Mouse (Mus musculus) neutrophil, adult 5-6 weeks (primary cell): ENCODE measurements around the gene Rgs3. TPM values are rescaled to one million over a fixed set of nuclear protein-coding genes. Genes with fewer than 3 reads are reported as not detected.

Experiments
- ATAC-seq: fragments of 151-379, 151-347 bp; 2 replicates; pipeline ENCODE4 v1.8.0; 2017; ENCODE audit warnings: mild to moderate bottlenecking, moderate TSS enrichment; ENCODE audit not compliant: insufficient number of reproducible peaks, poor library complexity, low FRiP score, severe bottlenecking; ENCODE audit errors: extremely low read depth
- total RNA-seq: library from RNA; stranded (forward); fragments of 200-1000 nt; gene quantifications from 2 replicates; pipeline ENCODE4 v1.2.3, GENCODE M21; 2017

Rgs3 gene
- total RNA-seq, 1 experiment from 2014 or later, result 166 TPM

DNA sequence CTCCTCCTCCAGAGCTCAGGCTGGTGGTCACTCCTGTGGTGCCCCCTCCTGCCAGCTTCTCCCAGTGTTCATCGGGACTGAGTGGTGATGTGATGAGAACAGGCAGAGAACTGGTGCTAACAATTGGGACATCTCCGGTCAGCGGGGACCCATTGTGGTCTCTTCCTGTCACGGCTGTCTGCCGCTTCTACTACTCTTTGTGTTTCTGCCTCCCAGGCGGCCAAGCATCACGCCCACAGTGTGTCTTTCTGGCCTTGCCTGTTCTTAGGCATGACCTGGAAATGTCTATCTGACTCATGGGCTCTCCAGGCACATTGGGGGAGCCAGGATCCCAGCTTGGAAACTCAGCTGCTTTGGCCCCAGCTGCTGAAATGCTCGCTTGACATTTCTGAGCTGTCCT lies 83.8 kb downstream of the Rgs3 start:
- no peak for ATAC-seq

DNA sequence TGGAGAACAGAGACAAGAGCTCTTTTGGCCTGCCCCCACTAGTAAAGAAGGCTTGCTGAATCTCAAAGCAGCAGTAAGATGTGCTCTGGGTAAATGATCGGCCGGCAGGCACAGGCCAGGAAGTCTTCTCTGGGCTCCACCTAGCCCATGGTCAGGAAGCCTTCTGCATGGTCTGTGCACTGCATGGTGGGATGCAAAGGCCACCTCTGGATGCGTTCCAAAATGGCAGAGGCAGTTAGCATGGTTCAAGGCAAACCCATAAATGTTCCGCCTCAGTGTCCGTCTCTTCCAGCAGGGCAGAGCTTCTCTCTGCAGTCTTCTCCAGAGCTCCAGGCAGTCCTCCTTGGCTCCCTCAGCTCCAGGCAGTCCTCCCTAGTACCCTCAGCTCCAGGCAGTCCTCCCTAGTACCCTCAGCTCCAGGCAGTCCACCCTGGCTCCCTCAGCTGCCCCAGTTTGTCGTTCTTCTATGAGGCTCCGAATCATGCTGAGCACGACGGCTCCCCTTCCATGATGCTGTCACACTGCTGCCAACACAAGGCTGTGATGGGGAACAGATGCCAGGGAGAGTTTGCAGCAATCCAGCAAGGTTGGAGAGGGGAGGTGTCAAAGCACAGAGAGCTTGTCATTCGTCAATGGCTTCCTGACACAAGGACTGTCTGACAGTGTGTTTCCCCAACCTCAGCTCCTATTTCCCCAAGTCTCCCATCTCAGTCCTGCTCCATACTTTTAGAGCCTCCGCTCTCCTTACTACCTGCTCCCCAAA lies 84.6 kb downstream of the Rgs3 start:
- no peak for ATAC-seq

DNA sequence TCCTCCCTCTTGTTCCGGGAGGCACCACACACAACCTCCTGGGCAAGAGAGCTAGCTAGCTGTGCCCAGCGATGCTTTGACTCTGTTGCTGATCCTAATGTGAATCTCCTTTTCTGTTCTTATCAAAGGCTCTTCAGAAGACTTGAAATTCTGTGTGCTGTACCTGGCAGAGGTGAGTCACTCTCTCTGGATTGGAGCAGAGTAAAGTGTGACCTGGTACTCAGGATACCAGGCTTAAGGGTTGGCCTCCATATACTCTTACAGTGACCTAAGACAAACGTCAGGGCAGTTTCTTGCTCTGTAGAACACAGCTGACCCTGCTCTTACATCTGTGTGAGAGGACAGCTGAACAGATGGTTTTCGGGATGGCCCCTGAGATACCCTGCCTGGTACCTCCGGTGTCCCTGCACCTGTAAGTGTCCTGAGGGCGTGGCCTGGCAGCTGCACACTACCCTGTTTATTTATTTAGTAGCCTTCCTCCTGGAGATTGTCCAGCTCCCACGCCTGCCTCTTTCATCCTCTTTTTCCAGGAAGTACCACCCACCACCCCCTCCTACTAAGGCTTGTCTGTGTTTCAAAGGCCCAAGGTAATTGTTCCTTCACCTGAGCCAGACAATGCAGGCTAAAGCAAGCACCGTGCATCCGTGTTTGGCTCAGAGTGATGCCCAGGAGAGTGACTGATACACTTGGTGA lies 87.1 kb downstream of the Rgs3 start:
- ATAC-seq, result no peak

DNA sequence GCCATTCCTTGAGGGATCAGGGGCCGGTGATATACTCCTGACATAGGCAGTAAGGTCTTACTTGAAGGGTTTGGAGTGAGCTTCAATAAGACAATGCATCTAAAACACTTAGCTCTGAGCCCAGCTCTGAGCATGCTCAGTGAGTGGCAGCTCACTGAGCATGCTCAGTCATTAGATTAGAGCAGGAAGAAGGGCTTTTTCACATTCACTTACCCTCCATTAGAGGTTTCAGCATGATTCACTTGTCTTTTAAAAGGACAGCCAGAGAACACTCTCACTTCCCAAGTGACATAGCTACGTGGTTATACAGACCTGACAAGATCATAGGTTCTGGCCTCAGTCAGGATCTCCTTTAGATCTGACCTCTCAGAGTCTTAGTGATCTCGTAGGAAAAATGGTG lies 89.2 kb downstream of the Rgs3 start:
- ATAC-seq, result no peak

GRCm38 (mm10) chr4:62649536-62650230 lies 90.0 kb downstream of the Rgs3 start:
- no peak for ATAC-seq

DNA sequence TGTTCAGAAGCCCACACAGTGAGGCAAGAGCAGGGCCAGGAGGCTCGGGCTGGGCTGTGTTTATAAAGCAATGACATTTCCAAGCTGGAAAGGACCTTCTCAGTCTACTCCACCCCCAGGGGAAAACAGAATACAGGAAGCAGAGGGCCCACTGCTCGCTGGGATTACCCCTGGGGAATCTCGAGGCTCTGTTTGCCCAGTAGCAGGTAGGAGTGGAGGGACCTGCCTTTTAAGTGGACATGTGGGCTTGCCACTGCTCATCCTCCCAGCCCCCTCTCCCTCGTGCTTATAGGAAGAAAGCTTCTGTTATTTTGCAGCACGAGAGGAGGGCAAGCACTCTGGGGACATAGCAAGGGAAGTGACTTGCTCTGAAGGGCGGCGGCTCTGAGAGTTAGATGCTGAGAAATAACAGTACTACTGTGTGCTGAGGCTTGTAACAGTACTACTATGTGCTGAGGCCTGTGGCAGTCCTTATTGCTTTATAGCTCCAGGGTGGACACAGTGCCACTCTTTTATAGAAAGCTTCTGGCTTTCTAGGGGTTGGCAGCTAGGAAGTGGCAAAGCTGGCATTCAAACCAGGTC lies 91.6 kb downstream of the Rgs3 start:
- ATAC-seq, result no peak

DNA sequence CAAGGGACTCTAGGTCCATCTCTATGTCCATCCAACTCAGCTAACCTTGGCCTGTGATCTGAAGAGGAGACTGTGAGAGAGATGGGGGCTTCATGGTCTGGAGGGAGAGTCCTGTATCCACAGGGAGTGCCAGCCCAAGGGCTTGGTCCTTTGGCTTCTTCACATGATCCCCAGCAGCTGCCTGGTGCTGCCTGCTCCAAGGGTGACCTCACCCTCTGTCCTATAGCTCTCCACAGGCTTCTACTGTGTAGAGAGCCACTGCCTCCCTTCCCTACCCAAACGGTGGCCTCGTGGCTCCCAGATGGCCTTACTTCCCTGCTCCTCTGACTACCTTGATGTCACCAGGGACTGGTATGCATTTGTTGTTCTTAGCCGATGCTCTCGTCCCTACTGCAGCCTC lies 92.6 kb downstream of the Rgs3 start:
- ATAC-seq, result no peak

DNA sequence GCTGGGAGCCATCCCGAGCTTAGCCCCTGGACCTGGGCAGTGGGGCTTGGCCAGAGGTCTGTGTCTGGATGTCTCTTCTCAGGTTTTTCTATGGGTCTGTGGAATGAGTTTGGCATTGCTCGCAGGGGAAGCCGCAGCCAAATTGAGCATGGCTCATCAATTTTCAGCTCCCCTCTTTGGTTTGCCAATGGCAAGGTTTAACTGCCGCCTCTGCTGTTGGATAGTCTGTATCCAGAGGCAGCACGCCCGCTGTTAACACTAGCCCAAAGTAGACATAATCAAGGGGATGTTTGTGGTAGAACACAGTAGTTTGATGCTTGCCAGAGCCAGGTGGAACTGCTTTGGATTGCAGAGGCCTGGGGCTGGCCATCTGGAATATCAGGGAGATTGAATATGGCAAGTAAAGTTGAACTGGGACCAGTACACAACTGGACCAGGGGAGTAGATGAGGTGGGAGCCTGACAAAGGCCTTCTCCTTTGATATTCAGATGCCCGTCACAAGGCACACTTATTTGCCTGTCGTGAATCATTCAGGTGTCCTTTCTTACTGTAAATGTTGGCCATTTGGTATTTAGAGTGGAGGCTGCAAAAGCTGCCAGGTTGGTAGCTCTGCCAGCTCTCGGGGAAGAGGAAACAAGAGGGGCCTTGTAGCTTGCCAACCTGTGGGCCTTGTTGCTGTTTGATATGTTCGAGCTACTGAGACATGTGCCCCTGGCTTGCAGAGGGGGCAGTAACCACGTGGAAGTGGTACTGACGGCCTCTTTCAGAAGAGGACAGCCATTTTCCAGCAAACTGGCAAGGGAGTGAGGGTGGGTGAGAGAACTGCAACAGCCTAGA lies 93.5 kb downstream of the Rgs3 start:
- no peak for ATAC-seq

- ATAC-seq, result peak; percentile 21; the same call in 1 of the 2 replicates
These were observed 94.4 kb downstream of the Rgs3 start for GRCm38 (mm10) chr4:62653922-62654661.

DNA sequence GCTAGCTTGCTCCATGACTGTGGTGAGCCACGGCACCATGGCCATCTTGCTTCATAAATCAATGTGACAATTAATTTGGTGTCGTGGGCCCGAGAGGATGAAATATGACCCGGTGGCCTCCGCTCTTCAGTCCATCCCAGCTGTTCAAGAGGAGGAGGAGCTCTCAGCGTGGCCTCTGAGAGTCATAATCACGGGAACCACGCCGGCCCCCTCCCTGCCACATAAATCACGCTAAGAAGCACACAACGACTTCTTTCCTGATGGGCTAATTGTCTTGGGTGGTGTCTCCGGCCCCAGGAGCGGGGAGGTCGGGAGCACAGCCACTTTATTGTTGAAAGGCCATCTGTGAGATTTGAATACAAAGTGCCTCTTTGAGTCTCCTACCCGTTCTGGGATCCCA lies 99.6 kb downstream of the Rgs3 start:
- ATAC-seq, result no peak

GRCm38 (mm10) chr4:62659861-62660553 lies 100.4 kb downstream of the Rgs3 start:
- ATAC-seq, result no peak

- ATAC-seq, result no peak
These were observed 100.9 kb downstream of the Rgs3 start for GRCm38 (mm10) chr4:62660554-62660864.

- ATAC-seq, result peak; percentile 78
These were observed 101.7 kb downstream of the Rgs3 start for GRCm38 (mm10) chr4:62661311-62661849.

- peak; percentile 14; the same call in 1 of the 2 replicates for ATAC-seq
These were observed 103.7 kb downstream of the Rgs3 start for GRCm38 (mm10) chr4:62663348-62663747.

DNA sequence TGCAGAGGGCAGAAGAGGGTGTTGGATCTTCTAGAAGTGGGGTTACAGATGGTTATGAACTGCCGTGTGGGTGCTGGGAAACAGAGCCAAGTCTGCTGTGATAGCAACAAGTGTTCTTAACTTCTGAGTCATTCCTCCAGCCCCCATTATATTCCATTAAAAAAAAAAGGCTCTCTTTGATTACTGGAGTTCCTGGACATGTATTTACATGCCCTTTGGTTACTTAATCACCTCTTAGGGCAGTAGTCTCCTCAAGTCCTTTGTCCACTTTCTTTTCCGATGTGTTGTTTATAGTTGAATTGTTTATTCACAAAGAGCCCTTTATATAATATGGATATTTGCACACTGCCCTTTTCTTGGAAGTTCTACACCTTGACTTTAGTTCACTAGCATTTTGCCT lies 106.2 kb downstream of the Rgs3 start:
- no peak for ATAC-seq

- no peak for ATAC-seq
These were observed 109.0 kb downstream of the Rgs3 start for GRCm38 (mm10) chr4:62668666-62669065.
